Mouse (Mus musculus) central nervous system, embryonic 18 days (tissue): ENCODE measurements around the gene Cntf. TPM values are rescaled to one million over a fixed set of nuclear protein-coding genes. Genes with fewer than 3 reads are reported as not detected.

ENCODE experiments used
- polyA plus RNA-seq: library from polyadenylated mRNA; depleted of rRNA; stranded (reverse); fragments of >200 nt; gene quantifications from 2 replicates; pipeline ENCODE4 v1.2.3, GENCODE M21; 2012; rRNA removed

Gene Cntf
- 2.0 and 2.3 TPM in 2 replicates for polyA plus RNA-seq

GRCm38 (mm10) chr19:12765308-12765707 lies at the start of gene Cntf:
Cntf (minus strand) TSS chr19:12765632.

DNA sequence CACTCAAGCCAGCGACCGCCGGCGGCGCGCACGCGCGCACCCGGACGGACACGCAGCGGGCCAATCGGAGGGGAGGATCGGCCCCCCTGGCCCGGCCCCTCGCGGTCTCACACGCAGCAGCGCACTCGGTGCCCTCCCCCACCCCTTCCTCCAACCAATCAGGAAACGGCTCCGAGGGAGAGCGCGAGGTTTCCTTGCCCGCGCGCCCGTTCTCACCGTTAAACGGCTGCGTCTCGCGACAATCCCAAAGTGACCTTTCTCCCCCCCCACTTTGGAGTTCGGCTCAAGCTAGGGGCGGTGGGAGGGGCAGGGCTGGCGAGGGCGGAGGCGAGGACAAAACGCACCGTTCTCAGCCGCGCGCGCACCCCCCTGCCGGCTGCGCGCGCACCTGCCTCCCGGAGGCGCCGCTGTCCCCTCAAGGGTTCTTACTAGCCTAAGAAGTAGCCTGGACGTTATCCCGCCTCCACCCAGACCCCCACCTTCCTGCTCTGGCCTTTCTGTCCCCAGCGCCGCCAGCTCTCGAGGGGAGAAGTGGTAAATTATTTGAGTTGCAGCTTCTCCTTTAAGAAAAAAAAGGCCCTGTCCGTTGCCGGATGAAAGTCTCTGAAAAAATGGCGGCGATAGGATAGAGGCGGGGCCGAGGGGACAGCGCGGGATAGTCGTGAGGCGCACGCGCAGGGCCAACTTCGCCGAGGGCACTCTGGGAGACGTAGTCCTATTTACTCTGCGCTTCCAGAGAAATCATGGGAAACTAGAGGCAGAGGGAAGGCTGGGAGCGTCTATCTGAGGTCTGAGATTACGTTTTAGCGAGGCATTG lies 30.3 kb upstream of the Cntf start, which contains the start of the genes Zfp91 and Lpxn:
Zfp91 (minus strand) TSS at position 616 of the 817 bp plus-strand sequence.
Lpxn (plus strand) TSS at position 683 of the 817 bp plus-strand sequence.

Other genes with a start within 250 kb of the Cntf start
- gene Fam111a, start 219.9 kb downstream of the Cntf start, polyA plus RNA-seq = 4.8 and 5.7 TPM in 2 replicates
- gene Gm4952, start 165.7 kb downstream of the Cntf start, polyA plus RNA-seq = 0.17 and 0.25 TPM in 2 replicates
- not detected in 2 replicates for gene Glyat, start 132.3 kb downstream of the Cntf start, polyA plus RNA-seq
- not detected in 2 replicates for gene Olfr1442, start 95.2 kb downstream of the Cntf start, polyA plus RNA-seq
- gene Olfr1443, start 87.5 kb downstream of the Cntf start, polyA plus RNA-seq = not detected in 2 replicates
- gene Keg1, start 69.8 kb downstream of the Cntf start, polyA plus RNA-seq = not detected in 2 replicates
- gene Zfp91, start 30.5 kb upstream of the Cntf start, polyA plus RNA-seq = 34.7 and 36.6 TPM in 2 replicates
- gene Lpxn, start 30.6 kb upstream of the Cntf start, polyA plus RNA-seq = 1.1 TPM in 2 replicates
- gene Gm5244, start 81.0 kb upstream of the Cntf start, polyA plus RNA-seq = not detected in 2 replicates
- not detected in 2 replicates for gene Olfr1444, start 91.7 kb upstream of the Cntf start, polyA plus RNA-seq
- not detected in 2 replicates for gene Olfr1445, start 118.2 kb upstream of the Cntf start, polyA plus RNA-seq
- not detected in 2 replicates for gene Olfr1446, start 127.9 kb upstream of the Cntf start, polyA plus RNA-seq
- gene Olfr1447, start 138.1 kb upstream of the Cntf start, polyA plus RNA-seq = not detected in 2 replicates
- gene Olfr1448, start 158.8 kb upstream of the Cntf start, polyA plus RNA-seq = not detected in 2 replicates
- gene Olfr1449, start 165.2 kb upstream of the Cntf start, polyA plus RNA-seq = not detected in 2 replicates
- gene Olfr1450, start 184.6 kb upstream of the Cntf start, polyA plus RNA-seq = not detected in 2 replicates
- gene Olfr1451, start 229.4 kb upstream of the Cntf start, polyA plus RNA-seq = not detected in 2 replicates